Comparison of ENCODE assay signal across 27 mouse cellular contexts in genomic region chr6:122969048-122969447, GRCm38 (mm10). TPM values are rescaled to one million over a fixed set of nuclear protein-coding genes. Genes with fewer than 3 reads are reported as not detected.
DNase-seq lines count a peak whose midpoint lies in the region; ATAC-seq and TF ChIP-seq lines count a peak whose summit lies in the region.
"Had no signal": no experiment of that assay in that cellular context is flagged by ENCODE, and none has a peak within 500 bp of the region (broad histone marks: within the 10 kb centered on the region; RNA-seq: fewer than 3 reads in every experiment).

No protein-coding gene starts in this region.

- H3K4me3 ChIP-seq in lung, postnatal 0 days (ENCODE audit: low read depth, low read length), result no peak overlapping the region
- H3K4me3 ChIP-seq: embryonic facial prominence, embryonic 10.5 days; embryonic facial prominence, embryonic 12.5 days; forebrain, embryonic 13.5 days; forebrain, embryonic 15.5 days had no signal

- no peak for TF ChIP-seq CTCF in lung, postnatal 0 days (IDR thresholded peaks at IDR 0.05)

- no peaks in the 10 kb centered on the region for H3K4me1 ChIP-seq in lung, postnatal 0 days (ENCODE audit: insufficient read depth, low read depth, low read length)
- H3K4me1 ChIP-seq: embryonic facial prominence, embryonic 10.5 days; embryonic facial prominence, embryonic 12.5 days; forebrain, embryonic 13.5 days; forebrain, embryonic 15.5 days had no signal

- no peak for ATAC-seq in lung, postnatal 0 days
- peak; percentile 32; the same call in 1 of the 2 replicates for ATAC-seq in common myeloid progenitor, adult 5-6 weeks (replicated peaks; ENCODE audit: low read depth, poor library complexity, severe bottlenecking)
- ATAC-seq in granulocyte monocyte progenitor cell, adult 5-6 weeks (replicated peaks; ENCODE audit: poor library complexity, severe bottlenecking), result peak; percentile 84
- ATAC-seq in megakaryocyte progenitor cell, adult 5-6 weeks (replicated peaks; ENCODE audit: poor library complexity), result peak; percentile 58
- ATAC-seq: forebrain, embryonic 13.5 days; forebrain, embryonic 15.5 days; forebrain, postnatal 0 days had no signal

- H3K9ac ChIP-seq in lung, postnatal 0 days (replicated peaks; ENCODE audit: low read depth), result no peak overlapping the region
- H3K9ac ChIP-seq: embryonic facial prominence, embryonic 12.5 days; forebrain, embryonic 13.5 days; forebrain, embryonic 15.5 days; forebrain, postnatal 0 days had no signal

- H3K27ac ChIP-seq in lung, postnatal 0 days (ENCODE audit: low read length), result no peak overlapping the region
- H3K27ac ChIP-seq: embryonic facial prominence, embryonic 10.5 days; embryonic facial prominence, embryonic 12.5 days; forebrain, embryonic 13.5 days; forebrain, embryonic 15.5 days had no signal

- no peak overlapping the region for H3K4me2 ChIP-seq in lung, postnatal 0 days (replicated peaks; ENCODE audit: low read depth, low read length)
- H3K4me2 ChIP-seq: embryonic facial prominence, embryonic 12.5 days; forebrain, embryonic 13.5 days; forebrain, embryonic 15.5 days had no signal

- peak; percentile 12 for DNase-seq in lung, postnatal 0 days (ENCODE audit: low spot score)
- no peak for DNase-seq in lung, postnatal 14 days
- no peak for DNase-seq in cerebellum, postnatal 14 days
- DNase-seq in left cerebral cortex, postnatal 10 days (ENCODE audit: extremely low spot score in 1 of 2, low spot score in 2 of 2), result no peak
- DNase-seq in embryo, embryonic 10.5 days (ENCODE audit: low spot score), result no peak
- DNase-seq: adrenal gland, adult 2 months; adrenal gland, postnatal 10 days; adrenal gland, postnatal 25 days; cerebellum, adult 11 months; cerebellum, adult 18-20 months; cerebellum, adult 8-10 months; cerebellum, adult 9-11 months; cerebellum, postnatal 25 days; forebrain, postnatal 0 days had no signal

- no peak for TF ChIP-seq EP300 in lung, postnatal 0 days (IDR thresholded peaks at IDR 0.05)

- H3K27me3 ChIP-seq in lung, postnatal 0 days (replicated peaks; ENCODE audit: insufficient read depth, low read length), result no peaks in the 10 kb centered on the region
- H3K27me3 ChIP-seq: embryonic facial prominence, embryonic 12.5 days; forebrain, embryonic 13.5 days; forebrain, embryonic 15.5 days had no signal

- intact Hi-C loops in left cerebral cortex, postnatal 10 days (cut with DNase I), result no loop called here

- H3K9me3 ChIP-seq in lung, postnatal 0 days (ENCODE audit: low read length), result no peaks in the 10 kb centered on the region
- H3K9me3 ChIP-seq: embryonic facial prominence, embryonic 10.5 days; embryonic facial prominence, embryonic 12.5 days; forebrain, embryonic 13.5 days; forebrain, embryonic 15.5 days had no signal

- WGBS in lung, postnatal 0 days, result 82% methylated on average over 2 of the region's 2 CpGs

- H3K36me3 ChIP-seq in lung, postnatal 0 days (ENCODE audit: insufficient read depth, low read length), result no peaks in the 10 kb centered on the region
- H3K36me3 ChIP-seq: embryonic facial prominence, embryonic 10.5 days; embryonic facial prominence, embryonic 12.5 days; forebrain, embryonic 15.5 days had no signal

RNA-seq across cellular contexts. Expression of gene Clec4a3, which starts 16.7 kb away (rescaled TPM):
- 13.2 and 19.8 TPM in 2 replicates for polyA plus RNA-seq in lung, postnatal 0 days (2015; fragmentation: Nextera tagmentation; extraction: Ambion mirVana)
- 7.4 TPM in 1 of 2 replicates, not detected in the other for total RNA-seq in common myeloid progenitor, adult 5-6 weeks (2017)
- 5.3 TPM in 1 of 2 replicates, not detected in the other for total RNA-seq in granulocyte monocyte progenitor cell, adult 5-6 weeks (2014; fragmentation: Nextera tagmentation)
- 0.93 and 2.5 TPM in 2 replicates for total RNA-seq in granulocyte monocyte progenitor cell, adult 5-6 weeks (2017)
- 3.1 and 3.3 TPM in 2 replicates for total RNA-seq in megakaryocyte progenitor cell, adult 5-6 weeks (2015)
- 0.41 and 5.4 TPM in 2 replicates for total RNA-seq in megakaryocyte progenitor cell, adult 5-6 weeks (2017)
- total RNA-seq in left cerebral cortex, postnatal 10 days (2021), result under 1 TPM; 0.81 to 0.88 TPM
- total RNA-seq: ES-E14, MEL had no signal
- polyA plus RNA-seq: adrenal gland, adult 2 months; C2C12; forebrain, embryonic 13.5 days had no signal

RNA-seq across cellular contexts. Expression of gene Clec4a4, which starts 21.1 kb away (rescaled TPM):
- polyA plus RNA-seq in lung, postnatal 0 days (2015; fragmentation: Nextera tagmentation; extraction: Ambion mirVana), result 0.35 TPM in 1 of 2 replicates, not detected in the other
- 0.46 TPM in 1 of 2 replicates, not detected in the other for total RNA-seq in common myeloid progenitor, adult 5-6 weeks (2017)
- not detected in 2 replicates for total RNA-seq in granulocyte monocyte progenitor cell, adult 5-6 weeks (2014; fragmentation: Nextera tagmentation)
- not detected in 2 replicates for total RNA-seq in granulocyte monocyte progenitor cell, adult 5-6 weeks (2017)
- total RNA-seq in megakaryocyte progenitor cell, adult 5-6 weeks (2015), result not detected in 2 replicates
- total RNA-seq in megakaryocyte progenitor cell, adult 5-6 weeks (2017), result not detected in 2 replicates
- not detected for total RNA-seq in left cerebral cortex, postnatal 10 days (2021)
- total RNA-seq: adrenal gland, adult 2 months; adrenal gland, postnatal 10 days; adrenal gland, postnatal 25 days; adrenal gland, postnatal 4 days; ES-E14; MEL had no signal
- polyA plus RNA-seq: adrenal gland, adult 2 months; brain, embryonic 14.5 days; C2C12; embryonic facial prominence, embryonic 10.5 days; embryonic facial prominence, embryonic 12.5 days; forebrain, embryonic 11.5 days; forebrain, embryonic 13.5 days; forebrain, embryonic 15.5 days; forebrain, postnatal 0 days had no signal

RNA-seq across cellular contexts. Expression of gene Clec4a1, which starts 47.4 kb away (rescaled TPM):
- polyA plus RNA-seq in lung, postnatal 0 days (2015; fragmentation: Nextera tagmentation; extraction: Ambion mirVana), result 4.6 and 5.1 TPM in 2 replicates
- 0.87 TPM in 1 of 2 replicates, not detected in the other for total RNA-seq in common myeloid progenitor, adult 5-6 weeks (2017)
- 1.7 TPM in 1 of 2 replicates, not detected in the other for total RNA-seq in granulocyte monocyte progenitor cell, adult 5-6 weeks (2014; fragmentation: Nextera tagmentation)
- 0.93 and 1.3 TPM in 2 replicates for total RNA-seq in granulocyte monocyte progenitor cell, adult 5-6 weeks (2017)
- 2.1 and 2.9 TPM in 2 replicates for total RNA-seq in megakaryocyte progenitor cell, adult 5-6 weeks (2015)
- 0.79 and 0.81 TPM in 2 replicates for total RNA-seq in megakaryocyte progenitor cell, adult 5-6 weeks (2017)
- under 1 TPM; 0.30 to 0.43 TPM for total RNA-seq in left cerebral cortex, postnatal 10 days (2021)
- total RNA-seq: ES-E14, MEL had no signal
- polyA plus RNA-seq: C2C12 had no signal
